Mouse (Mus musculus): ENCODE measurements around the gene Cd44. TPM values are rescaled to one million over a fixed set of nuclear protein-coding genes. Genes with fewer than 3 reads are reported as not detected.
A peak's percentile ranks its signal among the peaks of the same experiment; 100 is the strongest.

The Cd44 gene
- total RNA-seq, 2 experiments from 2014 or later = 10.8 to 13.1 TPM

DNA sequence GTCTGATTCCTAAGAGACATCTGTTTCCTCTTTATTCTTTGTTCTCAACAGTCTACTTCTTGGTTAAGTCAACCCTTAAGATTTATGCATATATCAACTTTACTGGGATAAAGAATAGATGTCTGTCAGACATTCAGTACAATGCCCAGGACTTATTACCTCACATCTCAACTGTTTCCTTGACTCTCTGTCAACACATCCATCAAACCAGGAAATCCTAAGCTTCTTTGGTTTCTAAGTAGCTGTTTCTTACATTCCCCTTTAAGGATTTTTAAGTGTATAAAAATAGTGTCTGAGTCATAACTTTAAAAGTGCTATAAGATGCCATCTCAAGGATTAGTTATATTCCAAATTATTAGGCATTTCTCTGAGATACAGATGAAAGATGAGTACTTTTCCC is 60.2 kb downstream of the Cd44 start:
- no peak for DNase-seq (ENCODE audit: extremely low spot score in 1 of 2, low spot score in 2 of 2)
- intact Hi-C loops (cut with DNase I) = no loop called here

DNA sequence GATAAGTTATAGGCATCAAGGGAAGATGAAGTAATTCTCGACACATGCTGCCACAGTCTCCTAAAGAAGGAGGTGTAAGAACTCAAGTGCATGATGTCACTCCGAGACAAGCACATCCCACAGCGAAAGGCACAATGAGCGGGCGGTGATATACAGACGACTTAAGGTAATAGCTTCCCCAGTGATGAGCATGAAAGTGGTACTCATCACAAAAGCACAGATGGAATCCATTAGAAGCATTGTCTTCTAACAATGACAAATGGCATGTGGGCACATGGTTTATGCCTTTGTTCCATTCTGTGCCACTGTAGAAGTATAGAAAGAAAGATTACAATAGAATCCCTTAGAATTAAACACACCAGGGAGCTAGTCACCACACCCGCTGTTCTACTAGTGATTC is 63.3 kb downstream of the Cd44 start:
- intact Hi-C loops (cut with DNase I) = no loop called here
- DNase-seq (ENCODE audit: extremely low spot score in 1 of 2, low spot score in 2 of 2) = no peak

DNA sequence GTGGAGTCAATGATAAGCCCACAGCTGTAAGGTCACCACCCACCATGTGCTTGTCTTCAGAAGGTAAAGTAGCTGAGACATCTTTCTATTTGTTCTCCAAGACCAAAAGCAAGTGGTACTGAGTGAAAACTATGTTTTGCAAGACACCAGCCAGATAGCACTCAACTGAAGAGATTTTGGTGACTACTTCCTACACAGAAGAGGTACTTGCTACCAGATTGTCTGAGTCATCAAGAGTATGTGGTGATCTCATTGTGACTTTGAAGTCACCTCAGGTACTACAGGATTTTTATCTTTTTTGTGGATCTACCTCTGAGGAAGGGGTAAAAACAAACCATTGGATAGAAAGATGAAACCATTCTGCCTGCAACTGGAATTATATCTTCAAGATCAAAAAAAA is 69.9 kb downstream of the Cd44 start:
- intact Hi-C loops (cut with DNase I) = no loop called here
- no peak for DNase-seq (ENCODE audit: extremely low spot score in 1 of 2, low spot score in 2 of 2)

DNA sequence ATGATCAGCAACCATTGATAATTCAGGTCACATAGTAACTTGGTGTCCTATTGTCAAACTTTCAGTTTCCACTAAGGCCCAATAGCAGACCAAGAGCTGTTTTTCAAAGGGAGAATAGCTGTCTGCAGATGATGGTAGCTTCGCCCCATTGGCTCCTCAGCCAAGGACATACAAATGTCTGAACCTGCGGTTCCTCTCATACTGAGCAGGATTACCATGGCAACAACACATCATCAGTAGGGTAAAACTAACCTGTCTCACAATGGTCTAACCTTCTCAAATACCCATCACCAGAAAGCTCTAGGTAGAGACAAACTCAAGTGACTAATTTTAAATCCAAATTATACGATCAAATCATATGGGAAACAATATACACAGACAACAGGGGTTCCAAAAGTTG is 72.3 kb downstream of the Cd44 start:
- intact Hi-C loops (cut with DNase I) = no loop called here
- peak; percentile 56 to 77 for DNase-seq (ENCODE audit: extremely low spot score in 1 of 2, low spot score in 2 of 2)

DNA sequence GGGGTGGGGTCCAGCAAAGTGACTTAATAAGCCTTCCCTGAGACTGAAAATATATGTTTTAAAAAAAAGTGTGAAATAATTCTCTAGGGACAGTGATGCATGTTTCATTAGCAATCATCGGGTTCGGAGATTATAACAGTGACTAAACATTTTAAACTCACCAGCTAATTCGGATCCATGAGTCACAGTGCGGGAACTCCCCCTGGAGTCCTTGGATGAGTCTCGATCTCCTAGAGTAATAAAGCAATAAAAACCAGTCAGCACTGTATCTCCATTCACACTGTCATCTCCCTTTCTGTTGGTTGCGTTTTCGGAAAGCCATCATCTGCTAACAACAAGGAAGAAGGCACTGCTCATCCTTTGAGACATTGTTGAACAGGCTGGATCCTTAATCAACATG is 73.1 kb downstream of the Cd44 start:
- intact Hi-C loops (cut with DNase I) = no loop called here
- DNase-seq (ENCODE audit: extremely low spot score in 1 of 2, low spot score in 2 of 2) = no peak

DNA sequence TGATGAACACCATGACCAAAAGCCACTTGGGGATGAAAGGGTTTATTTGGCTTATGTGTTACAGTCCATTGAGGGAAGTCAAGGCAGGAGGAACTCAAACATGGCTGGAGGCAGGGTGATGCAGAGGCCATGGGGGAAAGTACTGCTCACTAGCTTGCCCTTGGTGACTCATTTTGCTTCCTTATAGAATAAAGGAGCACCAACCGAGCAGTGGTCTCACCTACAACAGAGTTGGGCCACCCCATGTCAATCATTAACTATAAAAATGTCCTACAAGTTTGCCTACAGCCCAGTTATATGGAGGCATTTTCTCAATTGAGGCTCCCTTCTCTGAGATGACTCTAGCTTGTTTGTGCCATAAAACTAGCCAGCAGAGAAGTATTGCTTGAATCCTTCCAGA is 73.6 kb downstream of the Cd44 start:
- intact Hi-C loops (cut with DNase I) = no loop called here
- DNase-seq (ENCODE audit: extremely low spot score in 1 of 2, low spot score in 2 of 2) = no peak

DNA sequence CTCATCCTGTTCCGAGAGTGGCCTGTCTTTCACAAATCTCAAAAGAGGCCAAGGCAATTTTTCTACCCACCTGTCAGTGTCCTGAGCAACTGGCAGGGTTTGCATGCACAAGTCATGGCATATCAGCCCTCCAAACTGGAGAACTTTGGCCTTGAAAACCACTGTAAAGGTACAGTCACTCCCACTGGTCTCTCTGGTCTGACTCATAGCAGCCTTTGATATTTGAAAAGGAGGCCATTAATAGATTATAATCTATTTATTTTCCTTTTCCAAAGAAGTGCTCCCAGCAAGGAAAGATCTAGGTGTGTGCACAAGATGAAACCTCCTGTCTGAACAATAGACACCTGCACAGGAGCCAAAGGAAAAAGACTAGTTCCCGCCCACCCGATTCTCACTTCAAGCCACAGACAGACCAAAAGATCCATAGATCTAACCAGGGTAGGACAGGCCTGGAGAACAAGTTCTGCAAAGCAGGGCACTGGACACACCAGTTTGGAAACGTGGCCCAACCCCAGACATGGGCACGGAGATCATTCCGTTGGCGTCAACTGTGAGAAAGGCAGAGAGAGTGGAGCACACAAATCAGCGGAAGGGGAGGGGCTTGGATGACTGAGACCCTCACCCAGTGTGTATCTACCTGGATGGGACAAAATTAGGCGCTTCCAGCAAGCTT is 75.4 kb downstream of the Cd44 start:
- intact Hi-C loops (cut with DNase I) = no loop called here

DNA sequence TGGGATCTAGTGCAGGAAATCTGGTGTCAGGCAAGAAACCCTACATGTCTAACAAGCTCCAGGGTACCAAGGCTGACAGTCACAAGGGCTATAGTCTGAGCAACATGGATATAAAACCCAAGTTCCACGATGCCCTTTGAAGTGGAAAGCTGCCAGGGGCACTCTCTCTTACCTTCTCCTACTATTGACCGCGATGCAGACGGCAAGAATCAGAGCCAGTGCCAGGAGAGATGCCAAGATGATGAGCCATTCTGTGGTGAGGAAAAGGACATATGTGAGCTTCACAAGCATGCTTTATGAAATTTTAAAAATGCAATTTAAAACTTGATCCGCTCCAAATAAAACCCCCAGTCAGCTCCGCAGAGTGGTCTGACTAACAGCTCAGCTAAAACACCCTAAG is 79.4 kb downstream of the Cd44 start:
- DNase-seq (ENCODE audit: extremely low spot score in 1 of 2, low spot score in 2 of 2) = peak; percentile 20 to 30
- intact Hi-C loops (cut with DNase I) = no loop called here

More for the DNA sequence above, 75.4 kb downstream of the Cd44 start:
- no peak for DNase-seq (ENCODE audit: extremely low spot score in 1 of 2, low spot score in 2 of 2)

DNA sequence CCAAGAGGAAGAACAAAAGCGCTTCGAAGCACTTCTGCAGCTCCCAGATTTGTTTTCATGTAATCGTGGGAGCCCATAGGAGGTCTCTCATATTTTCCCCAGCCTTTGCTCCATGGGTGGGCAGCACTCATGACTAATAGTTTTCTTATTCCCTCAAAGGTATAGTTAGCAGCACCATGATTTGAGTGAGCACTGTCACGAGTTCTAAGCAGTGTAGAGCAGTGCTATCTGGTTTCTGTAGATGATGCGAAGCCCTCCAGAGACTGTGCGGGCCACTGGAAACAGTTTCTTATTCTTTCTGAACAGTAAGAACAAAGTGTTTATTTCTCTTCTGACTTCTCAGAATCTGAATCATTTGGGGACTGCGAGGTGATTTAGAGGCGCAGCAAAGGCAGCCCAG is 80.7 kb downstream of the Cd44 start:
- DNase-seq (ENCODE audit: extremely low spot score in 1 of 2, low spot score in 2 of 2) = no peak
- intact Hi-C loops (cut with DNase I) = no loop called here

DNA sequence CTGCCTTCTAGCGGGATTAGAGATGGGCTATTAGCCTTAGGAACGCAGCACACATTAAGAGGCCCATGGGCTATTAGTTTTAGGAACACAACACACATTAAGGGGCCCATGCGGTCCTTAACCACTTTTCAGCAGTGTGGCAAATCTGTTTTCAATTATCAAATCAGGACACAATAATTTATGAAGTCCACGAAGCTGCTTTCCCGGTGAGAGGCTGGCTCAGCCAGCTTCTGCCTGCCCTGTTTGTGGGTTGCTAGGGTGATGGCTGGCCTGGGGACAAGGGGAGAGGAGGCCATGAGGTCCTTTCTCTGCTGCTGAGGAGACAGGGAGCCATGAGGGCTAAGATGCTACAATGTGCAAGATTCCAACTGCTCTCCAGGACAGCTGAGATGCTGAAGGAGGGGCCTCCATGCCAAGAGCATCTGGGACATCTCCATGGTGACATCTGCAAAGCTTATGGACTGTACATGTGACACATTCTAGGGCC is 81.2 kb downstream of the Cd44 start:
- intact Hi-C loops (cut with DNase I) = no loop called here
- peak in 1 of 2 experiments; percentile 20 for DNase-seq (ENCODE audit: extremely low spot score in 1 of 2, low spot score in 2 of 2)

DNA sequence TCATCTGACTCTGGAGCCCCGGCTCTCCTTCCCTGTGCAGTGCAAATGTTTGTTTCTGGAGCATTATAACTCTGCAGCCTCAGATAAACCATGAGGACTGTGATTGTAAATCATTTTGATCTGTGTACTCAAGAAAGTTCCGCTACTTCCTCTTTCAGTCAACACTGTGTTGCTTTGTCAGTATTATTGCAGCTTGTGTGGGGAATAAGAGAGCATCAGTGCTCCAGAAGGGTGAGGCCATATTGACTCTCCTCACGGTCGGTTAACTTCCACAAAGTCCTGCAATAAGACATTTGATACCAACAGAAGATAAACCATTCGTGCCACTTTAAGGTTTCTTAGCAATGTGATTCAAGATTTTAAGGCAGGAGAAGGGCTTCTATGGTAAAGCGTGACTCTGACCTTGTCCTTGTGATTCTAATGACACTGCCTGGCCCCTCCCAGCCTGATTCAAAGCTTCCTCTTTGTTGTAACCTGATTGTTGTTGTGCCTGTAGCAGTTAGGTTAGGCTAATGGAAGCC is 86.1 kb downstream of the Cd44 start:
- intact Hi-C loops (cut with DNase I) = loop anchor here (10.0 kb wide), 1 partner anchor 529 kb away; no protein-coding TSS in a partner anchor
- DNase-seq (ENCODE audit: extremely low spot score in 1 of 2, low spot score in 2 of 2) = no peak

DNA sequence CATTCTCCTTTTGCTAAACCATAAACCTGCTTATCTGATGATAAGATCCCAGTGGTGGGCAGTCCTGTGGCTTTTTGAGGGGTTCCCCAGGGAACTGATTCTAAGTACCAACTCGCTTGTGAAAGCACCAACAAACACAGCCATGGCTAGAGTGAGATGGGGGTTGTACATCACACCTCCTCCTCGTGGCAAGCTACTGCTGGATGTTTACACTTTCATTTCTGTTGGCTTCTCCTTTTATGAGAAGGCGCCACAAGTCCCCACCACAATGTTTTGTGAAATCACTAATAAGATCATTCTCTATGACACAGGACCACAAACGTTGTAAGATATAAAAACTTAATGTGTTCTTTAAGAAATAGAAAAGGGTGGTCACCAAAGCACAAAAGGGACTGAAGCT is 88.7 kb downstream of the Cd44 start:
- no peak for DNase-seq (ENCODE audit: extremely low spot score in 1 of 2, low spot score in 2 of 2)
- intact Hi-C loops (cut with DNase I) = loop anchor here (10.0 kb wide), 1 partner anchor 532 kb away; no protein-coding TSS in a partner anchor

DNA sequence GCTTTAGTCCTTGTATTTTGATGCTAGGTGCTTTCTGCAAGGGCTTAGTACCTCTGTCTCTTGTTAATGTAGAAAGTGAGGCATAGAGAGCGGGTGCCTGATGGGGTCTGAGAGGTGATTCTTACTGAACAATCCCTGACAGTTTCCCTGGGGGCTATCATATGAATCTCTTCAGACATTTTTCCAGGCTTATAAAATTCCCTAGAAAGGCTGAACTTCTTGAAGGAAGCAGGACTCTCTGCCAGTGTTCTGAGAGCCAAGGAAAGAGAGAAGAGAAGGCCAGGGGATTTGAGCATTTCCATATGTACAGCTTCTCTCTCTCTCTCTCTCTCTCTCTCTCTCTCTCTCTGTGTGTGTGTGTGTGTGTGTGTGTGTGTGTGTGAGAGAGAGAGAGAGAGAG is 92.0 kb downstream of the Cd44 start:
- intact Hi-C loops (cut with DNase I) = loop anchor here (10.0 kb wide), 1 partner anchor 205 kb away; no protein-coding TSS in a partner anchor
- DNase-seq (ENCODE audit: extremely low spot score in 1 of 2, low spot score in 2 of 2) = no peak

DNA sequence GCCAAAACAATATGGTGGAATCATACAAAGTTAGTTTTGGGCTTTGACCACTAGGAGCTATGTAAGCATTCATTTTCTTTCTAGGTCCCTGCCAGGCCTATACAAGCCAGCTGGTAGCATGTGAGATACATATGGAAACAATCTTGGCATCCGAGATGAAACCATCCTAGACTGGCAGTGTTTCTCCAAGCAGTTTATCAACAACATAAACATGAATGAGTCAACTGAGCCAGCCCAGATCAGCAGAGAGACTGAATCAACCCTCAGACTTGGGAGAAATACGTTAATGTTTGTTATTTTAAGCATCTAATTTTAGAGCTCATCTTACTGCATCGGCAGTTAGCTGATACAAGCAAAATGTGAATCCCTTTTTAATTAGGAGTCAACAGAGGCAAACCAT is 93.8 kb downstream of the Cd44 start:
- intact Hi-C loops (cut with DNase I) = loop anchor here (10.0 kb wide), 1 partner anchor 207 kb away; no protein-coding TSS in a partner anchor
- no peak for DNase-seq (ENCODE audit: extremely low spot score in 1 of 2, low spot score in 2 of 2)

DNA sequence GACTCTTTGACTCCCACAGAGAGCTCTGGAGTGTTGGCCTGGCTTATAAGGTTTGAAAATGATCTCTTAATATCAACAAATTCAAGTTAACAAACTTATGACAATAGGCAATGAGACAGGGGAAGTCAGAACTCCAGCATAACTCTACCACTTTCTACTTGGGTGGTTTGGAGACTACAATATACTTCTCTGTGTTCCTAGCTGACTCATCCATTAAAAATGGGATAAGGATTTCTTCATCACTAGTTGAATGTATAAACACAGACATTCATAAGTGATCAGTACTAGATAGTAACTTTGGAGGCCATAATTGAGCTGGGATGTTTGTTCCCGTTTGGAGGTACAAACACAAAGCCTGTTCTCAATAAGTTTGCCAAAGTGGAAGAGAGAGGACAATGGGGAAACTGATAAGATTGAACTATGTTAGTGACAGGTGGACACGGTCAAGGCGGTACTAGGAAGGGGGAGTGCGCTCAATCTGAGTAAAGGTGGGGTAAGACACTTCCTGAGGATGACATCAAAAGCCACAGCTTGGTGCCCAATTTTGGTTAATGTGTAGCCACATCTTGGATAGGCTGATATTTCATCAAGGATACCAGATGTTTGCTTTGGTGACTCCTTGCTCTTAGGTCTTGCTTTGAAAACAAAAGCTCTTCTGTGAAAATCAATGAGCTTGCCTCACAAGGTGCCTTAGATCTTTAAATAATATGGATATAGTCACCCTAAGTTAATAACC is 95.5 kb downstream of the Cd44 start:
- intact Hi-C loops (cut with DNase I) = loop anchor here (10.0 kb wide), 1 partner anchor 209 kb away; no protein-coding TSS in a partner anchor
- no peak for DNase-seq (ENCODE audit: extremely low spot score in 1 of 2, low spot score in 2 of 2)

DNA sequence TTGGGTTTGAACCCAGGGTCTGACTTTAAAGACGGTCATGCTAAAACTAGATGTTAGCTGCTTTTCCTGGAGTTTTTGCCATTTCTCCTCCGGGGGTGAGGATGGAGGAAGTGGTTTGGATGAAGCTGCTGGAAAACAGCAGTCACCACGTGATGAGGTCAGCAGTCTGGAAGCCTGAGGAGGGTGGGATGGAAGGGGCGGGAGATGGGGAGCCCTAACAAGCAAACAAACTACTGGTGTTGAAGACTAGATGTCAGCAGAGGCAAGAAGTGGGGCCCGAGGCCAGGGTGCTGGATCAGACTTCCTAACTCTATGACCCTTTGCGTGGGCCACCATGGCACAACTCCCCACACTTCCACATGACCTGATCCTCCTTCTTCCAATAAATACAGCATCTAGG is 96.2 kb downstream of the Cd44 start:
- DNase-seq (ENCODE audit: extremely low spot score in 1 of 2, low spot score in 2 of 2) = no peak
- intact Hi-C loops (cut with DNase I) = loop anchor here (10.0 kb wide), 1 partner anchor 210 kb away; no protein-coding TSS in a partner anchor

DNA sequence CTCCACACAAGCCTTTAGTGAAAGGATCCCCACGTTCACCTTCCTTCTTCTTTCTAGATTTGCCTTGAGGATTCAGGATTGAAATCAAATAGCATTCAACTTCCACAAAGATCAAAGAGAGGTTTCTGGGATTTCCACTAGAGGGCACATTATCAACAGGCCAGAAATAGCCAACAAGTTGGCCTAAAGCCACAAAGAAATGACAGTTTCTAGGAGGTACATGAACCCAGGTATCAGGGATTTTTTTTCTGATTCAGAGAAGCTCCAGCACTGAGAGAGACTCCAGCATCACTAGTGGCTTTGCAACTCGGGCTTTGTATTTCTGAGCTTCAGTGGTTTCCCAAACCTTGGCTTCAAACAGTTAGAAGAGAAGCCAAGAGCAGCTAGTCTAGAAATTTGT is 97.4 kb downstream of the Cd44 start:
- intact Hi-C loops (cut with DNase I) = loop anchor here (10.0 kb wide), 1 partner anchor 211 kb away; no protein-coding TSS in a partner anchor
- DNase-seq (ENCODE audit: extremely low spot score in 1 of 2, low spot score in 2 of 2) = no peak

DNA sequence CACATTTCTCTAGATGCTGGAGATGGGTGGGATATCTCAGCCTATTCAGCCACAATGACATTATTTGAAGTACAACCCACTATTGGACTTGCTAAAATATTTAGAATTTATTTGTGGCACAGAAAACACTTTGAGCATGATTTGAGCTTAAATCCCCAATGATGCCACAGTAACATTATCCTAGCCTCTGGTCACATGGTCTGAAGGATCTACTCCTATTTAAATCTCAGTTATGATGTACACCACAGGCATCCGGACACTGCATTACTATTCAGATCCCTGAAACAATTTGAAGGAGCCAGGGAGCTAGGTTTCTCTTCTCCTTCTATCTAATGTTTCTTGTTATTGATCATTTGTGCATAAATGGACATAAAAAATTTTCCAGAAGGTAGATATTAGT is 99.6 kb downstream of the Cd44 start:
- intact Hi-C loops (cut with DNase I) = loop anchor here (10.0 kb wide), 1 partner anchor 213 kb away; no protein-coding TSS in a partner anchor
- no peak for DNase-seq (ENCODE audit: extremely low spot score in 1 of 2, low spot score in 2 of 2)

DNA sequence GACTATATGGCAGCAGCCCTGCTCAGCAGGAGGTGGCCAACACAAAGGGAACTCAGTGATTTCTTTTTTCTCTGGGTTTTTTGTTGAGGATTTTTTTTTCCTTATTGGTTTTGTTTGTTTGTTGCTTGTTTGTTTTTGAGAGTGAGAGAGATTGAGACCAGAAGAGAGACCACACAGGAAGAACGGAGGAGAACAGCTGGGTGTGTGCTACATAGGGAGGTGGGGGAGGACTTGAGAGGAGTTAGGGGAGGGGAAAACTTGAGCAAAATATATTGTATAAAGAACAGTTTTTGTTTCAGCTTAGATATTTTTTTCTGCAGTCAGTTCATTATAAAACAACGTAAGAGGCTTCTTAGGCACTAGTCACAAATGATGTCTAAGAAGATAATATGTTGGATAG is 103.3 kb downstream of the Cd44 start:
- DNase-seq (ENCODE audit: extremely low spot score in 1 of 2, low spot score in 2 of 2) = no peak
- intact Hi-C loops (cut with DNase I) = no loop called here

DNA sequence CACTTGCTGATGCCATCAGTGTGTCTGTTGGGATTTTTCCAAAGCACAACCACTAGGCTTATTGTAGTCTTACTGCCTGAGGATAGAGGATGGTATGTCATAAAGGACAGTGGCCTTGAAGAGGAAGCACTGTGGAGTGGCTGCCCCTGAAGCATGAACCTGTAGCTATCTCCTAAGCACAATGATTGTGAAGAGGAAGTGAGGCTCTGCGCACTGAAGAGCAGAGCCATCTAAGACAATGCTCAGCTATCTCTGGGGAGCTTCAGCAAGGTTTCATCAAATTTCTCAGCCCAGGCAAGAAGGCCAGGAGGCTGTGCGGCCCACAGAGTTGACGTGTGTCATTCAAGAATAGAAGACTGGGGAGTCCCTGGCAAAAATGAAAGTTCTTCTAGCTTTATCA is 106.4 kb downstream of the Cd44 start:
- intact Hi-C loops (cut with DNase I) = no loop called here
- no peak for DNase-seq (ENCODE audit: extremely low spot score in 1 of 2, low spot score in 2 of 2)

All from left cerebral cortex, postnatal 10 days (tissue).